Mouse (Mus musculus) CD4-positive helper T cell, adult 2 months (primary cell): ENCODE results near the gene Clip3.

Experiments
- DNase-seq: peaks from one replicate; pipeline ENCODE4 v3.0.0-alpha.2; 2012; ENCODE audit warnings: low read depth, missing footprints, low spot score

Clip3 gene

GRCm38 (mm10) chr7:30326427-30326826 lies 34.9 kb downstream of the Clip3 start:
- no peak for DNase-seq

GRCm38 (mm10) chr7:30327140-30327539 lies 35.6 kb downstream of the Clip3 start:
- DNase-seq, result peak; percentile 55

- no peak for DNase-seq
These were observed 36.9 kb downstream of the Clip3 start for GRCm38 (mm10) chr7:30328379-30328778.

- DNase-seq, result peak; percentile 91
These were observed 40.4 kb downstream of the Clip3 start for GRCm38 (mm10) chr7:30331887-30332286.

- peak; percentile 73 for DNase-seq
These were observed 41.2 kb downstream of the Clip3 start for GRCm38 (mm10) chr7:30332622-30333259.

GRCm38 (mm10) chr7:30333436-30333835 lies 41.9 kb downstream of the Clip3 start:
- peak; percentile 62 for DNase-seq

GRCm38 (mm10) chr7:30334563-30334962 lies 43.0 kb downstream of the Clip3 start:
- DNase-seq, result no peak

- no peak for DNase-seq
These were observed 44.2 kb downstream of the Clip3 start for GRCm38 (mm10) chr7:30335688-30336087.

- peak; percentile 77 for DNase-seq
These were observed 44.9 kb downstream of the Clip3 start for GRCm38 (mm10) chr7:30336384-30336783.

GRCm38 (mm10) chr7:30339432-30340109 lies 48.0 kb downstream of the Clip3 start:
- DNase-seq, result no peak

GRCm38 (mm10) chr7:30346635-30347379 lies 55.3 kb downstream of the Clip3 start:
- peak; percentile 66 for DNase-seq

- DNase-seq, result peak; percentile 81
These were observed 56.3 kb downstream of the Clip3 start for GRCm38 (mm10) chr7:30347828-30348227.

- DNase-seq, result peak; percentile 63
These were observed 61.8 kb downstream of the Clip3 start for GRCm38 (mm10) chr7:30353279-30353822.

- DNase-seq, result no peak
These were observed 62.5 kb downstream of the Clip3 start for GRCm38 (mm10) chr7:30354059-30354458.
